Mouse (Mus musculus) C2C12 (cell line): ENCODE measurements around the gene Dcun1d4. TPM values are rescaled to one million over a fixed set of nuclear protein-coding genes. Genes with fewer than 3 reads are reported as not detected.
"Not testable (repeated sequence)": the region's sequence is repeated elsewhere in the genome, so short reads cannot be mapped to it uniquely, and the experiment has no call there.

Source experiments
- H3K27me3 ChIP-seq: one replicate; pipeline ENCODE4 v1.6.1; 2011; ENCODE audit not compliant: control insufficient read depth, insufficient read depth, insufficient read length
- H3K36me3 ChIP-seq: one replicate; pipeline ENCODE4 v1.6.1; 2011; ENCODE audit not compliant: control insufficient read depth, insufficient read depth
- H3K4me3 ChIP-seq: one replicate; pipeline ENCODE4 v1.5.1; 2011; ENCODE audit warnings: mild to moderate bottlenecking, control low read depth; ENCODE audit not compliant: poor library complexity, insufficient read depth, severe bottlenecking
- H3K79me2 ChIP-seq: one replicate; pipeline ENCODE4 v1.6.1; 2011; ENCODE audit not compliant: control insufficient read depth, insufficient read depth
- H3K79me3 ChIP-seq: one replicate; pipeline ENCODE4 v1.6.1; 2011; ENCODE audit warnings: low read depth, control low read depth
- H3ac ChIP-seq: one replicate; pipeline ENCODE3; 2011; ENCODE audit warnings: low read depth; ENCODE audit not compliant: control insufficient read depth, insufficient read length
- CEBPB ChIP-seq: IDR thresholded peaks from one replicate; pipeline ENCODE4 v1.6.1; 2011; ENCODE audit warnings: low read depth, mild to moderate bottlenecking, control low read depth, moderate library complexity
- CTCF ChIP-seq: IDR thresholded peaks from one replicate; pipeline ENCODE4 v1.5.1; 2011; ENCODE audit not compliant: control insufficient read depth, insufficient read depth, insufficient read length
- FOSL1 ChIP-seq: IDR thresholded peaks from one replicate; pipeline ENCODE4 v1.8.0; 2011; ENCODE audit warnings: mild to moderate bottlenecking, low read length; ENCODE audit not compliant: poor library complexity, insufficient read depth, severe bottlenecking
- MAX ChIP-seq: IDR thresholded peaks from one replicate; pipeline ENCODE4 v1.6.1; 2011; ENCODE audit warnings: mild to moderate bottlenecking, control low read depth
- MYOD1 ChIP-seq: IDR thresholded peaks from one replicate; pipeline ENCODE4 v1.6.1; 2011; ENCODE audit warnings: low read depth; ENCODE audit not compliant: control insufficient read depth, insufficient read length
- MYOG ChIP-seq: IDR thresholded peaks from one replicate; pipeline ENCODE4 v1.6.1; 2011; ENCODE audit not compliant: control insufficient read depth, insufficient read length; ENCODE audit errors: extremely low read depth
- USF1 ChIP-seq: IDR thresholded peaks from one replicate; pipeline ENCODE4 v1.6.1; 2011; ENCODE audit warnings: low read depth, mild to moderate bottlenecking, control low read depth, moderate library complexity
- polyA plus RNA-seq: library from polyadenylated mRNA; unstranded; fragments of >200 nt; fragmentation: generic; extraction: Trizol; gene quantifications from one replicate; pipeline ENCODE4 v1.2.1, GENCODE M21; 2012; ENCODE audit warnings: missing spikeins

Gene Dcun1d4
- polyA plus RNA-seq, 1 experiment: 3.3 TPM

DNA sequence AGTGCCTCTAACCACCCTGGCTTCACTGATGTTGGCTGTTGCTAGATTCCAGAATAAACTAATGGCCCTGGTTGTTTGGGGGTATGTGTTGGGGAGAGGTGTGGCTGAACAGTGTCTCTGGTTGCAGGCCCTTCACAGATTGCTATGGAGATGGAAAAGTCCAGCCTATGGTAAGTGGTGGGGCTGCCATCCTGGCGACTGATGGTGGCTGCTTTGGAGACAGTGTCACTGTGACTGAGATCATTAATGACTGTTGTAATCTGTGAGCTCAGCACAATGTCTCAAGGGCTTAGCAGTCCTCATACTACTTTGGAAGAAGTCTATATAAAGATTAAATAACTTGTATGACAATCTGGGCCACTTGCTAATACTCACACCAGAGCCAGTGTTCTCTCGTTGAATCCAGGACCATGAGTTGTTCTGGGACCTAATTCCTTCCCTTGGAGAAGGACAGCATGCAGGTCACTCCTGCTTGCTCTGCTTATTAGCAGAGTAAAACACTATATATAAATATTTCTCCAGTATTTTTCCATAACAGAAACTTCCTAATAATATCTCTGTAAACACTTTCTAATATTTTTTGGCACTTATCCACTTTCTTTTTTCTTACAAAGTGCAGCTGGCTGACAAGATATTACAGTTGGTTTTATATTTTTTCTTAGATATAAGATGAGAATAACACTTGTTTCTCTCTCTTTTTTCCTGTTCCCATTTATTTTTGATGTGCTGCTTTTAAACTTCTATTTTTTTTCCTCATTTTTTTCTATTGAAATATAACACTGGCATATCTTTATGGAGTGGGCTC, 26.1 kb upstream of the Dcun1d4 start:
- Histone ChIP-seq H3K79me3 (no peaks in the 10 kb centered on the region), H3K36me3 (no peaks in the 10 kb centered on the region), H3K4me3 (no peak overlapping the region), H3K27me3 (peaks cover 8% of the 10 kb centered on the region), H3K79me2 (no peaks in the 10 kb centered on the region), H3ac (no peak overlapping the region)
- TF ChIP-seq MAX: no peak
- no peak for TF ChIP-seq MYOD1
- no peak for TF ChIP-seq MYOG
- no peak for TF ChIP-seq USF1
- no peak for TF ChIP-seq FOSL1

DNA sequence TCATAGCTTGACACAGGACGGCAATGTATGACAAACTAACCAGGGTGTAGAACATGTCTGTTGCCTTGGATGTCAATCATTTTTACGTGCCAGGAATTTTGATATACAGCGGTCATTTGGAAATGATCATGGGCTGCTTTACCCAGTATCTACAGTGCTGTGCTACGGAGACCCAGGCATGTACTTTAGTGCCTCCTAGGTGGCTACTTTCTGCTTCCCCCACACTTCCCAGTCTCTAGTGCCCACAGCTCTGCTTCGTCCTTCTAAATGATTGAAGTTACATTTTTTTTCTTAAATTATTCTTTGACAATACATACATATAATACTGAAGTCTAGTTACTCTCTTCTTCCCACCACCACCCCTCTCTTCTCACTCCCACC, 25.5 kb upstream of the Dcun1d4 start:
- no peaks in the 10 kb centered on the region for H3K79me2 ChIP-seq
- no peak overlapping the region for H3ac ChIP-seq
- no peaks in the 10 kb centered on the region for H3K79me3 ChIP-seq
- peaks cover 4% of the 10 kb centered on the region for H3K27me3 ChIP-seq
- H3K4me3 ChIP-seq: no peak overlapping the region
- TF ChIP-seq FOSL1 (no peak), MYOD1 (no peak), USF1 (no peak), MAX (no peak), CEBPB (no peak), CTCF (no peak), MYOG (no peak)
- H3K36me3 ChIP-seq: no peaks in the 10 kb centered on the region

DNA sequence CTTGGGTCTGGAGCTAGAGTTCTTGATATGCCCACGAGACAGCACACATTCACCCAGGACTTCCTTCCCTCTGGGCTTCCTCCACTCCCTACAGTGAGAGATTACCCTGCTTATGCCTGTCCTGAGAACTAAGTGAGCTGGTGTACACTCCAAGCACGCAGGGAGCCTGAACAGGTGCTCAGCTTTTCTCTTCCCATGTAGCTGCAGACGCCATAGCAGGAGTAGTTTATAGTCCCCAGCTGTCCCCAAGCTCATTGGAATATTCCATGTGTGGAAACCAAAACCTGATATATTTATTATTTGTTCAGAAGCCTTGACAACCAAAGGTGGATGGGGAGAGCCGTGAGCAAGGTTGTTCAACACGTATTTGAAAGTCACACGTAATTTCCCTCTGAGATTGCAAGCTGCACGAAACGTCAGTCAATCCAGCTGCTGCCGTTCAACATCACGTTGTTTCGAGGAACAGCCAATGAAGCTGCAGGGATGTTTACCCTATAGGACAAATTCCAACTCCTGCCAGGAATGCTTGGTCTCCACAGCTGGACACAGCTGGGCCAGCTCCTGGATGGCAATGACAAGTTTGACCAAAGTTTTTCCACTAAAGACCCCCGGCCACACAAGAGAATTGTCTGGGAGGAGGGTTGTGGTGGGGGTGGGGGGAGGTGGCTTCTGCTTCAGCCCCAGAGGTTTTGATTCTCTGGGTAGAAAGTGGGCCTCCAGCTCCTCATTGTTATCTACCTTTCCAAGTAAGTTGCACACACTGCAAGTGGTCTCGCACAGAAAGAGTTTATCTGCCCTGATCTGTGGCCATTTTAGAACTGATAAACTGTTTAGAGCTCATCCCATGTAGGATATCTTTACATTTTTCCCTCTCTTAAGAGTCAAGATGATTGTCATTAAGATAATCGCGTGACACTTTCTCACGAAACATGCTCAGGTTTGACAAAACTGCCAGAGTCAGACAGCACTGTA, 12.1 kb upstream of the Dcun1d4 start:
- H3K36me3 ChIP-seq: no peaks in the 10 kb centered on the region
- TF ChIP-seq CTCF (no peak), MAX (no peak)
- H3K4me3 ChIP-seq: no peak overlapping the region
- H3ac ChIP-seq: no peak overlapping the region
- H3K79me2 ChIP-seq: no peaks in the 10 kb centered on the region
- peaks cover 34% of the 10 kb centered on the region for H3K27me3 ChIP-seq
- no peaks in the 10 kb centered on the region for H3K79me3 ChIP-seq

DNA sequence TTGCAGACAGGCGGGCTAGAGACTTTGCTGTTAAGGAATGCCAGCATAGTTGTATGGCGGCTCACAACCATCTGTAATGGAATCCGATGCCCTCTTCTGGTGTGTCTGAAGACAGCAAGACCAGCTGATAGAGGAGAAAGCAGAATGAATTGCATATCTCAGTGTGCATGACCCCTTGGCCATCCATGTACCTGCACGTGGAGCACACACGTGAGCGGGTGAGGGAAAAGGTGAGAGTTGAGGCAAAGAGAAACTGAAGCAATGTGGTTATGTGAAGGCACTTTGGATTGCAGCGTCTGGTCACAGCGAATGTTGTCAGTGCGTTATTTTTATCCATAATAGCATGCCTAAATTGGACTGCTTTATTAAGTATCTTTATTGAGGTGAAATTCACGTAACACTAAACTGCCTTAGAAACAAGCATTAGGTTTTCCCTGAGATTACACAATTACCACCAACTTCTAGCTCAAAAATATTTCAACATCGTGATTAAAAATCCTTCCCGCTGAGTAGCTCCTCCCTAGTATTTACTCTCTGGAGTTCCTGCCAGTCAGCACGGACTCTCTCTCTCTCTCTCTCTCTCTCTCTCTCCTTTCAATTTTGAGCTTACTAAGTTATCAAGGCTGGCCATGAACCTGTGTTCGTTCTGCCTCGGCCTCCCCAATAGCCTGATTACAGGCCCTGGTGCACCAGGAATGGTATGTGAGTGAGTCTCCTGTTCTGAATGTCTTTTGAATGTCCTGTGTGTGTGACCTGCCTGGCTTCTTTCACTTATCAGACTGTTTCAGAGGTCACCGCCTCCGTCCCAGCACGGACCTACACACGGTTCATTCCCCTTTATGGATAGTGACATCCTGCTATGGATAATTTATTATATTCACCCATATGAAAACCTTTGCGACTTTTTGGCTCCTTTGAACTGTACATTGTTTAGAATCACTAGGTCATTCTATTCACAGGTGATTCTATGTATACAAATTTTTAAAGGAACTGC, 6.1 kb upstream of the Dcun1d4 start:
- no peaks in the 10 kb centered on the region for H3K79me2 ChIP-seq
- TF ChIP-seq FOSL1: no peak
- no peak for TF ChIP-seq CEBPB
- TF ChIP-seq CTCF: no peak
- H3K36me3 ChIP-seq: no peaks in the 10 kb centered on the region
- H3ac ChIP-seq: no peak overlapping the region
- no peak overlapping the region for H3K4me3 ChIP-seq
- H3K27me3 ChIP-seq: peaks cover 18% of the 10 kb centered on the region
- no peaks in the 10 kb centered on the region for H3K79me3 ChIP-seq

DNA sequence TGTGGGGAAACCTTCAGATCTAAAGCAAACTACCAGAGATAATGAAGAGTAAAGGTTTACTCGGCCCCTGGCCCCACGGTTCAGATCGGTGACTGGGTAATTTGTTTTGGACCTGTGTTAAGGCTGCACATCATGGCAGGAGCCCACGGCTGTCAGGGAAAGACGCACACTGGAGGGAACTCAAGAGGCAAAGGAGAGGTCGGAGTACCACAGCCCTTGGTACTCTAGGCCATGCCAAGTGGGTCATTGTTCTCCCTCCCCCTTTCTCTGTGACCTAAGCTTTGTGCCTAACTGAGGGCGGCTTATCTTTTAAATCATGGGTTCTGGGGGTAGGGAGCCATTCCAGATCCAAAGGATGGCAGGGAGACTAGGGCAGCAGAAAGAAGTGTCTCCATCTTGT, 601 bp downstream of the Dcun1d4 start:
- Histone ChIP-seq H3K36me3 (no peaks in the 10 kb centered on the region), H3ac (no peak overlapping the region), H3K79me2 (no peaks in the 10 kb centered on the region), H3K79me3 (no peaks in the 10 kb centered on the region), H3K4me3 (no peak overlapping the region), H3K27me3 (peaks cover 25% of the 10 kb centered on the region)
- no peak for TF ChIP-seq USF1
- TF ChIP-seq MYOG: no peak
- no peak for TF ChIP-seq FOSL1
- no peak for TF ChIP-seq MYOD1
- TF ChIP-seq CTCF: no peak
- no peak for TF ChIP-seq MAX
- no peak for TF ChIP-seq CEBPB

DNA sequence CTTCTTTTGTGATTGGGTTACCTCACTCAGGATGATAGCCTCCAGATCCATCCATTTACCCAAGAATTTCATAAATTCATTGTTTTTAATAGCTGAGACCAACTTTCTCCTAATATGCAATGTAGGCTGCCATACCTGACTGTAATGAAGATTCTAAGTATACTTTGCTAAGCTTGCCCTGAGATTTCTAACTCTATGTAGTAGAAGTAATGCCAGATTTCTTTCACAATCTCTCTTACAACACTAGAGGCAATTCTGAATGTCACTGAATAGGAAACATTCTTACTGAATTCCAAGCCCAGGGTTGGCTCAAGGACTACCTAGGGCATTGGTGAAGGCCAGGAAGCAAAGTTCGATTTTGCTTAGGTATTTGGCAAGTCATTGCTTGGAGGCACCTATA, 1.6 kb downstream of the Dcun1d4 start:
- peaks cover 26% of the 10 kb centered on the region for H3K27me3 ChIP-seq
- not testable (repeated sequence) for H3ac ChIP-seq, H3K36me3 ChIP-seq, H3K79me2 ChIP-seq, H3K79me3 ChIP-seq, H3K4me3 ChIP-seq
